Mouse (Mus musculus): ENCODE measurements at regions not wholly inside any gene's neighbourhood (a gene's known extent, or its start where the extent isn't known, plus 50 kb on each side); places are given as distances from the start of the nearest gene placed in this dataset.

DNA sequence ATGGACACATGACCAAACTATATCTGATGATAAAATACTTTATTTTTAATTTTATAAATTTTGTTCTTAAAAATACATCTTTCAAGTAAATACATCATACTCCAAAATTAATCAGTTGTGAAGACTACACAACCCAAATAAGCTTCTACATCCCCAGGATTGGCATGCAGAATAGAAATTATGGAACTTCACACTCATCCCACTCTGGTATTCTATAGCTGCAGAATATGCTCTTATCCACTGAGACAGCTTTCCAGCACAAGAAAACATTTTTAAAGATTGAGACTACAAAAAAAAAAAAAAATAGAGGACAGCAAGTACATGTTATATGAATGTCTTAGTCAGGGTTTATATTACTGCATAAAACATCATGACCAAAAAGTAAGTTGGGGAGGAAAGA lies 94.4 kb downstream of the Gm11232 start:
- no peak for DNase-seq (ENCODE audit: low spot score in 2 of 2)

DNA sequence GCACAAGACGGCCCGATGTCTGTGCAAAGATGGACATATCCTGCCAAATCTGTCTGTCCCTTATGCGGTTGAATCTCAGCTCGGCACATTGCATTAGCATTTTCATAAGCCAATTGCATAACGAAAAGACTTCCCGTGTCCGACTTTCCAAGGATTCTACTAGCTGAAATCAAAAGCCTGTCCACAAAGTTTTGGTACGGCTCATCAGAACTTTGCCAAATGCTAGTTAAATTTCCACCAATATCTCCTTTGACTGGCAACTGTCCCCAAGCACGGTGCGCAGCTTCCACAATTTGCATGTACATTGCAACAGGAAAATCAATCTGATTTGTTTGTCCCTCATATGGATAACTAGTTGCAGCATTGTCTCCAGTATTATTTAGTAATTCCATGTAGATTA lies 117.2 kb downstream of the Gm11232 start:
- DNase-seq (ENCODE audit: low spot score in 2 of 2) = no peak

DNA sequence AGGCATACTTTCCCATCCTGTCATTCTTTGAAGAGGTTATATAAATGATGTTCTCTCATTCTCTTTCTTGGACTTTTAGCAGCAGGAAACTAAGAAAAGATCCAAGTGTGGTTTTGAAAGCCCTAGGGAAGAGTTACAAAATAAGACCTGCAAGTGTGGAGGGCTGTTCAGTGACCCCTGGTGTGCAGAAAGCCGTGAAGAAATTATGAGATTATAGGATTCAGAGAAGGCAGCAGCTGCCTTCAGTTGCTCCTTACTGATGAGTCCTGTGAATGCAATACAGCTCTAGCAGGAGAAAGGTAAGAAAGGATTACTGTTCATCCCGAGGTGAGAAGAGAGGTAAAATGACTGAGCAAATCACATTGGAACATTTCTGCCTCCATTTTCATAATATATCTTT lies 130.7 kb downstream of the Gm11232 start:
- DNase-seq (ENCODE audit: low spot score in 2 of 2) = no peak

DNA sequence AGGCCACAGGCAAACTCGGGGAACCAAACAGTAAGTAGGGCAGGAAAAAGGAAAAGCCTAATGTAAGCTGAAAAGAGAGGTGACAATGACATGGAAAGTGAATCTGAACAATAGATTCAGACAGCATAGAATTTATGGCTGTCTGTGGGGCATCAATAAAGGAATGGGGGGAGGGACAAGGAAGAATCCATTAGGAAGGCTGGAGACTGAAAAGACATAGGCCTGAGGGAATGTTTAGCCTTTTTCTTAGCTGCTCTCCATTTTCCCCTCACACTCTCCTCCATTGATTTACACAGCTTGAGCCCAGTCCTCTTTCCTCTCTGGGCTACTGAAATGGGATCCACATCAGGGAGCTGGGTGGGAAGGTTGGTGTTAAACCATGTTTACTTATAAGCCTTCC lies 131.1 kb downstream of the Gm11232 start:
- DNase-seq (ENCODE audit: low spot score in 2 of 2) = no peak

GRCm38 (mm10) chr4:71624771-71625170 lies 133.0 kb downstream of the Gm11232 start:
- DNase-seq (ENCODE audit: low spot score in 2 of 2) = no peak

GRCm38 (mm10) chr4:71613720-71614119 lies 144.0 kb downstream of the Gm11232 start:
- no peak for DNase-seq (ENCODE audit: low spot score in 2 of 2)

DNA sequence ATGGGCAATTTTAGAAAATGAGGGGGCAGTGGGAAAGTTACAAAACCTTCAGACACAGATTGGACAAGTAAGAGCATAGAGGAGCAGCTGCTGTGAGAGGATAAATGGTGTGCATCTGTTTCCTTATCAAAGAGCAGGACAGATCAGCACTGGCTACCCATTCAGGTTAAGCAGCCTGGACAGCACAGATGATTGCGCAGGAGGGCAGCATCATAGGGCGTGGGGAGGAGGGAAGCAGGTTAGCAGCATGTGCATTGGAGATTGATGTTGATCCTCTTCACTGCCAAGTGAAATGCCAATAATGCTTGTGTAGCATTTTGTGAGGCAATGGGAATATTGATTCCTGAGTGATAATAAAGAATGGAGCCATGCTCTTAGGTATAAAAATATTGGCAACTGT lies 171.9 kb downstream of the Gm11232 start:
- no peak for DNase-seq (ENCODE audit: low spot score in 2 of 2)

DNA sequence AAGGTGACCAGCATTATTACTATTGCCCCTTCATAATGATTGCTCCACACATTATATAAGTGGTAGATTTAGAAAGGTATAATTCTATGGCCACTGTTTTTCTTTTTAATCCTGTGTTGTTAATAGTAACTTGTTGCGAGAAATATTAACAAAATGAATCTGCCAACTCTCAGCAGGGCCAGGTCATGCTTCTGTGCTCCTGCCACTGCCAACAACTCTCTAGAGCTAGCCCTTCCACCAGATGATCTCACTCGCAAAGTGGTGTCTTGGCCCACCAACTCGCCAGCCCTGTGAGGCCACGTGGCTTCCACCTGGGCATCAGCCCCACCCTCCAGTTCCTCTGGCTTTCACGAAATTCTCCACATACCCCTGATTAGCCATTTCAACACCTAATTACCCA lies 197.1 kb downstream of the Gm11232 start:
- DNase-seq (ENCODE audit: low spot score in 2 of 2) = no peak

GRCm38 (mm10) chr4:71539200-71539599 lies 218.6 kb downstream of the Gm11232 start:
- no peak for DNase-seq (ENCODE audit: low spot score in 2 of 2)

- DNase-seq (ENCODE audit: low spot score in 2 of 2) = no peak
These were observed 219.8 kb downstream of the Gm11232 start for GRCm38 (mm10) chr4:71537971-71538370.

GRCm38 (mm10) chr4:71524255-71524970 lies 233.4 kb downstream of the Gm11232 start:
- no peak for DNase-seq (ENCODE audit: low spot score in 2 of 2)

DNA sequence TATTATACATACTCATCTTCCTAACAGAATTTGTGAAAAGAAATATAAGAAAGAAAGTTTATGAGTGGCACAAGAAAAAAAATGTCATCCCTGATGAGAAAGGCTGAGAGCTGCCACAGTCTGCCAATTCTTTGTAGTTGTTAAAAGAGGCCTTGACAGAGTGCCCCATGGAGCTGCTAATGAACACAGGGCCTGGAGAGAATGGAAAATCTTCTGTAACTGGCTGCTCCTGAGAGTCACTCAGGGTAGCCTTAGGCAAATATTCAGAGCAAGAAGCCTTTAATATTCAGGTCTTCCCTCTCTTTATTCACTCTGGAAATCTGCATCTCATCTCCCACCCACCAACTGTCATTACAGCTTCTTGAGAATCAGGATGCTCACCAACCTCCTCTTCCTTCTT lies 237.0 kb downstream of the Gm11232 start:
- DNase-seq (ENCODE audit: low spot score in 2 of 2) = no peak

GRCm38 (mm10) chr4:71517921-71518404 lies 239.8 kb downstream of the Gm11232 start:
- DNase-seq (ENCODE audit: low spot score in 2 of 2) = no peak

- DNase-seq (ENCODE audit: low spot score in 2 of 2) = no peak
These were observed 250.9 kb downstream of the Gm11232 start for GRCm38 (mm10) chr4:71506911-71507310.

DNA sequence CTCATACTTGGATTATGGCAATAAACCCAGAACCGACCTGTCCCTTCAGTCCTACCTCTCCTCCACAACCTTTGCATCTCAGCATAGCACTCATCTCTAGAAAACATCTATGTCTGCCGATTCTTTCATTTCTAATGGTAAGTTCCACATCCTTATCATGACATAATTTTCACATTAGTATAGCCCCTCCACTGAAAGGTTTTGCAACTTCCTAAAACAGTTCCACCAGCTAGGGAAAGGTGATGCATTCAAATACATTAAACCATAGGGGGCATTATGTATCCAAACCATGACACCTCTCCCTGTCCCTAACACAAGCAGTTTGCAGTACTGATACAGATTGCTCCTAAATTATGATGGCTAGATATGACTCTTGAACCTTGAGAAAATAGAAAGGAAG lies 268.0 kb downstream of the Gm11232 start:
- no peak for DNase-seq (ENCODE audit: low spot score in 2 of 2)

DNA sequence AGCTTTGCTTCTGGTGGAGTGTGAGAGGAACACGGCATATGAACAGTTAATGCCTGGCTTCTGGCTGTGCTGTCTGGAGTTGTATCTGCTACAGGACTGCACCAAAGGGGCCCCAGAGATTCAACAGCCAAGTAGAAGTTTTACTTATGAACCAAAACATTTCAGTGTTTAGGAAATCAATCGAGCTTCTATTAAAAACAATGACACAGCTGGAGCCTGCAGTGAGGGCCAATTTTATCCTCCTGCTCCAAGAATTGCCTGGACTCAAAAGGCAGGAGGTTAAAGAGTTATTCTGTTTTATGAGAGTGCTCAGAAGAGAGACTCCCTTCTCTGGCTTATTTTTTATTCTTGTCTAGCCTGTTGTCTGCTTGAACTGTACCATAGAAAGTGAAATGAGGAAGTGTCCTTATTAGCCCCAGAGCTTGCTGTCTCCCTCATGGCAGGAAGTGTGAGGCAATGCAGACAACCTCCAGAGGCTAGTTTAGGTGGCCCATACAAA lies 269.1 kb downstream of the Gm11232 start:
- DNase-seq (ENCODE audit: low spot score in 2 of 2) = no peak

GRCm38 (mm10) chr4:71488059-71488458 lies 269.7 kb downstream of the Gm11232 start:
- no peak for DNase-seq (ENCODE audit: low spot score in 2 of 2)

DNA sequence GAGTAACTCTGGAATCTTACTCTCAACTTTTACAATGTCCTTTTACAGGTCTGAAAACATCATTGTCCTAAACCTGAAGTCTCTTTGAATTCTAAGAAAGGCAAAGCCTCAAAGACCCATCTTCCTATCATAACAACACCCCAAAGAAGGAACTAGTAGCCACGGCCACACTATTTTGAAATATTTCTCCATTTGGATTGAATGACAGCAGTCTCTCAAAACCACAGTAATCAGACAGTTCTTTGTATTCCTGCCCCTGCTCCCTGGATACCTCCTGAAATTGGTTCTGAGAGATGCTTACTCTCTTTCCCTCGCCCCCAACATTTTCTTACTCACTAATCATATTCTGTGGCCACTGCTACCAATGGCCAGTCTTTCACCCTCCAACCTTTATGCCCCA lies 276.8 kb downstream of the Gm11232 start:
- no peak for DNase-seq (ENCODE audit: low spot score in 2 of 2)

GRCm38 (mm10) chr4:71470580-71470979 lies 287.2 kb downstream of the Gm11232 start:
- DNase-seq (ENCODE audit: low spot score in 2 of 2) = no peak

DNA sequence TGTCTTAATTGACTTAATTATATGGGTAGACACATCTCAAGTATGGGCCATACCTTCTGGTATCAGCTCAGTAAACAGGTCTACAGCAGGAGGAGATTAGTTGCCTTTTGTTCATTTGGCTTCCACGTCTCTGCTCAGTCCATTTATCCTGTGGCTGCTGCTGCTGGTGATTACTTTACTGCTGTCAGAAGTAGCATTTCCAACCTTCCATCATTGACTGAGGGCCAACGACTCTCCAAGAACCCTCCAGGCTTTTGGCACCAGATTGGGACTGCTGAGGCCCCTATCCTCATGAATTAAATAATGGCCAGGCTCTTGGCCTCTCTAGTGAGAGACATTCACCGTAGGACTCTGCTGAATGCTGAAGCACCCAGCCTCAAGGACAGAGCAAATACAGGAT lies 303.0 kb downstream of the Gm11232 start:
- no peak for DNase-seq (ENCODE audit: low spot score in 2 of 2)

DNA sequence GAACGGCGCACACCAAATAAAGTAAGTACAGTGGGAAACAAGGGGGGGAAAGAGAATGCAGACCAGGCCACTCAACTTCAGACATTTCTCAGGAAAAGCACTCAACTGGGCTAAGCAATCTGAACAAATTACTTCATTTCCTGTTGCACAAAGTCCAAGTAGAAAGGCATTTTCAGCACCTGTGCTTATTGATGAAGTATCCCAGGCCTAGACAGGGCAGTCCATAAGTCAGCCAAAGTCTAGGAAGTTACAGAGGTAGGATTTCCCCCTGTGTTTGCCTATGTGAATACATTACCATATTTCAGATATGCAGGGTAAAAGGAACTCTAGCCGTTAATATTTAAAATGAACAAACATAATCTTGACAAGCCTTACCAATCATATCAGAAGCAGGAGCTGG lies 304.3 kb downstream of the Gm11232 start:
- no peak for DNase-seq (ENCODE audit: low spot score in 2 of 2)

DNA sequence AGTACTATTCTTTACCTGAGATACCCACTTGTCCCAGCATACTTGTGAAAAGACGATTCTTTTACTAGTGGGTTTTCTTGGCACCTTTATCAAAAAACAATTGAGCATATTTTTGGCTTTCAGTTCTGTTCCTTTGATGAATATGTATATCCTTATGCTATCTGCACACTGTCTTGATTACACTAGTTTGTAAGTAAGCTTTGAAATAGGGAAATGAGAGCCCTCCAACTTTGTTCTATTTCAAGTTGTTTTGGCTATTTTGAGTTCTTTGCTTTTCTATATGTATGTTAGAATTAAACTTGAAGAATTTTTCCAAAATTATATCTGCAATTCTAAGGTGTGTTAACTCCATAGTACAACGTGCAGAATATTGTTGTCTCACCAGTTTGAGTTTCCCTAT lies 311.3 kb downstream of the Gm11232 start:
- no peak for DNase-seq (ENCODE audit: low spot score in 2 of 2)

DNA sequence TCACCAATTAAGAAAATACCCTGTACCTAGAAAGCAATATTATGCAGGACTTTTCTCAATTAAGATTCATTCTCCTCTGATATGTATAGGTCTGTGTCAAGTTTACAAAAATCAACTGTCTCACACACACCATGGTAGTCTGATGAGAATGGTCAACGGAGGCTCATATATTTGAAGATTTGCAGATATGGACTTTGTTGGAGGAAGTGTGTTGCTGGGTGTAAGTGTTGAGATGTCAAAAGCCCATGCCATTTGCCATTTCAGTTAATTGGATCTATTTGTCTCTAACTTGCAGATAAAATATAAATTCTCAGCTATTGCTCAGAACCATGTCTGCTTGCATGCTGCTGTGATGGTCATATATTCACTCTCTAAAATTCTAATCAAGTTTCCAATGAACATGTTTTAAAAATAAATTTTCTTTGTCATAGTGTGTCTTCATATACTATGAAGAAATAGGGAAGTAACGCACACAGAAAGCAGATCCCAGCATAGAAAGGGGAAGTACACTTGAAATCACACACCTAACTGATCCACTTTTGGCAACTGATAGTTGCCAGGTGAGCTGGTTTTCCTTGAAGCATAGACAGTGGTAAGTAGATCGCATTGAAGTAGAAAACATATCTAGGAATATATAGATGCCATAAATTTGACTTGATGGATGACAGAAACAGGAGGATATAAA lies 326.4 kb downstream of the Gm11232 start:
- no peak for DNase-seq (ENCODE audit: low spot score in 2 of 2)

Data from layer of hippocampus, postnatal 10 days (tissue).